Mouse (Mus musculus): ENCODE results near the gene BC049715.
A peak's percentile ranks its signal among the peaks of the same experiment; 100 is the strongest.
"Not testable (repeated sequence)": the region's sequence is repeated elsewhere in the genome, so short reads cannot be mapped to it uniquely, and the experiment has no call there.

Gene BC049715

DNA sequence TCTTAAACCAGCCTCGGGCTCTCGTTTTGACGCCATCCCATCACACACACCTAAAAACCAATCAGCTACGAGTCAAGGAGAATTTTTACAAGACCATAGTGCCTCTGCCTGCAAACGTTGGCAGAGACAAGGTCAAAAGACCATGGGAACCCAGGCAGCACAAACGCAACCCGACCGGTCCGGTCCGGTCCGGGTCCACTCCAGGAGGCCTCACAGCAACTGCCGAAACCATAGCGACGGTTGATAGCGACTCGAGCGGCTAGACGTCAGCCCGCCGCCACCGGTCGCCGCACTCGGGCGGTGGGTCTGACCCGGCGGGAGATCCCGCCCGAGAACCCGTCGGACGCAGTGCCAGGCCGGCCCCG lies at the start of gene BC049715:
Gene BC049715, plus strand, starts transcription at position 111 of the 365 bp plus-strand sequence.
- DNase-seq (ENCODE audit: low read depth, low spot score): no peak

DNA sequence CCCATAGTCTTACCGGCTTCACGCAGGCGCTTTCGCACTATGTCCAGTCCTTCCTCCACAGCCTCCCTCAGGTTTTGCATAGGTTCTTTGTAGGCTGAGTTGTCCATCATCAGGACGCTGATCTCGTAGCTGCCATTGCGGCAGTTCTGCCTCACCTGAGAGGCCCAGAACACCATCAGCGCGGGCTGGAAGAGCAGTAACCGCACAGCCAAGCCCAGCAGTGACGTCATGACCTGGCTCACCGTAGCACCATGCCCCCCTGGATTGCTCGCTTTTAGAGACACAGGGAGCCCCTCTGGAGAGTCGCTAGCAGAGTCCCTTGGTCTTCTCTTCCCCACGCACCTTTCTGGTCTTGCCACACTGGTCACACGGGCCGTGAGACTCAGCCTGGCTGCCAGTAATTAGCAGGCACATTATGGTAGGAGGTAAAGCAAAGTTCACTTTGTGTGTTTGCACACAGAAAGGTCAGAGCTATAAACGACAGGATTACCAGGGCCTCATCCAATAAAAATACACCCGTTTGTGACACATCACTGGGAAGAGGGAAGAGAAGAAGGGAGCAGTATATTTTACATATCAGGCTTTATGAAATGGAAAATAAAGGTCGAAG lies 45.9 kb upstream of the BC049715 start, which contains the start of gene Gucy2c:
Gene Gucy2c, minus strand, starts transcription at position 389 of the 610 bp plus-strand sequence.
- no peak for DNase-seq (ENCODE audit: low read depth, low spot score)

GRCm38 (mm10) chr6:136782146-136782545 lies 45.3 kb upstream of the BC049715 start:
- no peak for DNase-seq (ENCODE audit: low read depth, low spot score)

GRCm38 (mm10) chr6:136782761-136783160 lies 44.7 kb upstream of the BC049715 start:
- no peak for DNase-seq (ENCODE audit: low read depth, low spot score)

- DNase-seq (ENCODE audit: low read depth, low spot score): no peak
Measured at GRCm38 (mm10) chr6:136789391-136789971, 37.9 kb upstream of the BC049715 start.

DNA sequence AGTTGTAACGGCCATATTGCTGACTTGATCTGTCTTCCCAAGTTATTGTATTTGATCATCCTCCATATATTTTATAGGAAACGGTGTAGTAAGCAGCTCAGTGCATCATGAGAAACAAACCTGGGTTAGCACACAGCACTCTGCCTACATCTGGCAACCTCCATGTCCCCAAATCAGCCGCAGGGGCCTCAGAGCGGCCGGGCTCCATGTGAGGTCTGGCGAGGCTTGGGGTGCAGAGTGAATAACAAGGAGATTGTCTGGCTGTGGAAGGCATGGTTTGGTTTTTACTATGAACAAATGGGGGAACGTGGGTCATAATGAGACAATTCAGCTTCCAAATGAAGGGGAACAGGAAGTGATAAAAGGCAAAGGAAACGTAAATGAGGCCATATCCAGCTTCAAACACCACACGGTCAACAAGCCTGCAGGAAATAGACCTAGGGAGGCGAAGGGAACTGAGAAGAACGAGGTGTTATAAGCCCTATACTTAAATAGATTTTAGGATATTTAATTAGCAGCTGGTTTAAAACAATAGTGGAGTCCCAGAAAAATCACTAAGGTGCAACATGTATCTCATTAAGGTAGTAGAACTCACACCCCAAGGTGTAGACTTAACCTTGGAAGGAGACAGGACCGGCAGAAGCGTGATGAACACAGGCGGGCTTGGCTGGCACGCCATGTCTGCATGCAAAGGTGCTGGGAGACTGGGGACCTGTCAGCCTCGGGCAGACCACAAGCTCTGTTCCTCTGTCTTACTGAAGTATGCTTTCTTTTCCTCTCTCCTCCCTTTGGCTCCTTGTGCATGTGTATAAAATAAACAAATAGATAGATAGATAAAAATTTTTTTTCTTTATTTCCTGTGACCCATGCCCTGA lies 34.3 kb upstream of the BC049715 start:
- no peak for DNase-seq (ENCODE audit: low read depth, low spot score)

GRCm38 (mm10) chr6:136793831-136794525 lies 33.4 kb upstream of the BC049715 start:
- DNase-seq (ENCODE audit: low read depth, low spot score): no peak

DNA sequence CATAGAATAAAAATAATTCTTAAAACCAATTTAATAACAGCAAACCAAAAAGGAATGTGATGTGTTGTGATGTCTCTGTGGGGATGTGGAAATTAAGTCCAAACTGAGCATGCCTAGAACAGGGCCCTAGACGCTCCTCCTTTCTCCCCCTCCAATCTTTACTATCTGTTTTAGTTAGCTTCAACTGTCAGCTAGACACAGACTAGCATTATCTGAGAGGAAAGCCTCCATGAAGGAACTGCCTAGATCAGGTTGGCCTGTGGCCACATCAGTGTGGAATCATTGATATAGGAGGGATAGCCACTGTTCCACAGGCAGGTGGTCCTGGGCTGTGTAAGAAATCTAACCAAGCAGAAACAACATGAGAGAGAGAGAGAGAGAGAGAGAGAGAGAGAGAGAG lies 32.3 kb upstream of the BC049715 start:
- DNase-seq (ENCODE audit: low read depth, low spot score): no peak

- no peak for DNase-seq (ENCODE audit: low read depth, low spot score)
Measured at GRCm38 (mm10) chr6:136795850-136796249, 31.6 kb upstream of the BC049715 start.

DNA sequence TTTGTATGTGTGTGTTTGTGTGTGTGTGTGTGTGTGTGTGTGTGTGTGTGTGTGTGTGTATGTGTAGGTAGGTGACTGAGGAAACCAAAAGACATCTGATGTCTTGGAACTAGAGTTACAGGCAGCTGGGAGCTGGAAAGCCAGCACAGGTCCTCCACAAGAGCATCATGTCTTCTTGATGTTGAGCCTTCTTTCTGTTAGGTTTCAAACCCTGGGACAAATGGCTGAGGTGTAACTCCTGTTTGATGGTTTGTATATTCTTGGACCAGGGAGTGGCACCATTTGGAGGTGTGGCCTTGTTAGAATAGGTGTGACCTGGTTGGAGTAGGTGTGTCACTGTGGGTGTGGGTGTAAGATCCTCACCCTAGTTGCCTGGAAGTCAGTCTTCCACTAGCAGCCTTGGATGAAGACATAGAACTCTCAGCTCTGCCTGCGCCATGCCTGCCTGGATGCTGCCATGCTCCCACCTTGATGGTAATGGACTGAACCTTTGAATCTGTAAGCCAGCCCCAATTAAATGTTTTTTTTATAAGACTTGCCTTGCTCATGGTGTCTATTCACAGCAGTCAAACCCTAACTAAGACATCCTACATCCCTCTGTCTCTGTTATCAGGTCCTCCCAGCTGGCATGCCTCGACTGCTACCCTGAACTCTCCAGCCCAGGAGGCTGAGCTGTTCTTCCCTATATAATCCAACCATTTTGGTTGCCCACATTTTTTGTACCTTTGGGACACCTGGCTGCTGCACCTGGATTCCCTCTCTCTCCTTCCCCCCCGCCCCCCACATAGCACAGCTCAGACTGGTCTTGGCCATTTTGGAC lies 29.3 kb upstream of the BC049715 start:
- DNase-seq (ENCODE audit: low read depth, low spot score): not testable (repeated sequence)

DNA sequence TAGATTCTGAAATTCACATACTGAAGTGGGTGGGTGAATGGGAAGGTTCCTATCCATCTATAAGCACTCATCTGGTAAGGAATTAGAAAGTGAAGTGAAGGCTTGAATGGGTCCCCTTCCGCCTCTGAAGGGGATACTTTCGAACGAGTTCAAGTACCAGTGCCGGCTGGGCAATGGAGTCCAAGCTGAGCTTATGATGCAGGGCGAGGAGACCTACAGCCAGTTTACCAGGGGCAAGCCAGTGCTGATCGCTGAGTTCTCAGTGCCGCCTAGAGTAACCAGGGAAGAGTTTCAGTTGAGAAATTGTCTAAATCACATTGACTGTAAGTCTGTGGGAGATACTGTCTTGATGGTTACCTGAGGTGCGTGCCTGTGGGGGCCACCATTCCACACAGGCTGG lies 26.7 kb upstream of the BC049715 start:
- no peak for DNase-seq (ENCODE audit: low read depth, low spot score)

GRCm38 (mm10) chr6:136801274-136801673 lies 26.2 kb upstream of the BC049715 start:
- DNase-seq (ENCODE audit: low read depth, low spot score): no peak

- DNase-seq (ENCODE audit: low read depth, low spot score): no peak
Measured at GRCm38 (mm10) chr6:136803093-136803738, 24.2 kb upstream of the BC049715 start.

DNA sequence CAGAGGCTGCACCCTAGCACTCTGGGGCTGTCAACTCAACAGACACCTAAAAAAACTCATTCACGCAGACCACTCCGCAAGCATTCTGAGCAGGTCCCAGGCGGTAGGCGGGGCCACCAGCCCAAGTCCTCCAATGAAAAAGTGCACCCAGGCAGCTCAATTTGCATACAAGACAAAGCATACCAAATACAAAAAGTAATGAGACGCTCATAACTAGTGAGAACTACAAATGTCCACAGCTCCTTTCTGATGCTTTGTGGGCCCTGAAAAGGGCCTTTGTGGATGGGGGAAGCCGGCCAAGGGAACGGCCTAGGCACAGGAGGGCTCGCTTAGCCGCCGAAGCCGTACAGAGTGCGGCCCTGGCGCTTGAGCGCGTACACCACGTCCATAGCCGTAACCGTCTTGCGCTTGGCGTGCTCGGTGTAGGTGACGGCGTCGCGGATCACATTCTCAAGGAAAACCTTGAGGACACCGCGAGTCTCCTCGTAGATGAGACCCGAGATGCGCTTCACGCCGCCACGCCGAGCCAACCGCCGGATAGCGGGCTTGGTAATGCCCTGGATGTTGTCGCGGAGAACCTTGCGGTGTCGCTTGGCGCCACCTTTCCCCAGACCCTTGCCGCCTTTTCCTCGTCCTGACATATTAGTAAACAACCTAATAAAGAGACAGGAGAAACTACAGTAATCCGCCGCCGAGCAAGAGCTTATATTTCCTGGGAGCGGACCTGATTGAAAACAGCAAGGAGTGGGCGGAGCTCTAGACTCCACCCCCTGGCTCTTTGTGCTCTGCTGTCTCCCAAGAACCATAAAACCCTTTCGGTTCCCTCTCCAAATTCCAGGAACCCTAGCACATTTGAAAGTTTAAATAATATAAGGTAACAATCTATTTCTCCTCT lies 23.4 kb upstream of the BC049715 start, which contains the start of gene Hist4h4:
Gene Hist4h4, minus strand, starts transcription at position 677 of the 895 bp plus-strand sequence.
- DNase-seq (ENCODE audit: low read depth, low spot score): peak; percentile 92

- no peak for DNase-seq (ENCODE audit: low read depth, low spot score)
Measured at GRCm38 (mm10) chr6:136804705-136805408, 22.6 kb upstream of the BC049715 start.

GRCm38 (mm10) chr6:136805409-136805775 lies 22.0 kb upstream of the BC049715 start:
- DNase-seq (ENCODE audit: low read depth, low spot score): no peak

DNA sequence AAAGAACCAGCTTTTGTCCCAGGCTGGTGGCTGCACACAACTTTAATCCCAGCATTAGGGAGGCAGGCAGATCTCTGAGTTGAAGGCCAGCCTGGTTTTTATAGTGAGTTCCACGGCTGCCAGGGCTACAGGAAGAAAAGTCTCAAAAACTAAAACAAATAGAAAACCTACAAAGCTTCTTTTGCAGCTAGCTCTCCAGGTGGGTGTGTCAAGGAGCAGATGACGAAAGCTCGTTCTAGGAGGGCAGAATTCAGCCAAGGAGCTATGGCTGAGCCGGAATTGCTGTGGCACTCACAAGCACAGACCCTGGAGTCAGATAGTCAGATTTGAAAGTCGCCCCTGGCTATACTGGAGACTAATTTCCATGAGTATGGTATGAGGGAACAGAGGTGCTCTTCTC lies 20.6 kb upstream of the BC049715 start:
- DNase-seq (ENCODE audit: low read depth, low spot score): no peak

DNA sequence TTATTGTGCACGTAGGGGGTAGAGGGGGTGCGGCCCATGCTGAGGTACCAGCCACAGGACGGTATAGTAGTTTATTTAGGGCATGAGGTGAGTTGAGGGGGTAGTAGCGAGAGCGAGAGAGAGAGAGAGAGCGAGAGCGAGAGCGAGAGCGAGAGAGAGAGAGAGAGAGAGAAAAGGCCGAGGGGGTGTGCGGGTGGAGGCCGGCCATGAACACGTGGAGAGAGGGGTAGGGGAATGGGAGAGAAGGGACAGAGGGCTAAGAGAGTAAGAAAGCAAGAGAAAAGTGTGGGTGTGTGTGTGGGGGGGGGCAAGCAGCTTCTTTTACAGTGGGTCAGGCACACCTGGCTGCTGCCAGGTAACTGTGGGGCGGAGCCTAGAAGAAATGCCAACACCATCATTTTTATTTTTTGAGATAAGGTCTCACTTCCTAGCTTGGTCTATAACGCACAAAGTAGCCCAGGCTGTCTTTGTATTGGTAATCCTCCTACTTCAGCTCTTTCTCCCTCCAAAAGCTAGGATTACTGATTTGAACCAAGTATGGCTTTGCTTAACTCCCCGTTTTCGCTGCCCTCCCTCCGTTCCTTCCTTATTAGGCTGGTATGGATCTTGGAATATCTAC lies 19.9 kb upstream of the BC049715 start:
- no peak for DNase-seq (ENCODE audit: low read depth, low spot score)
